Mouse (Mus musculus): ENCODE data around the gene Adgrg2. TPM values are rescaled to one million over a fixed set of nuclear protein-coding genes. Genes with fewer than 3 reads are reported as not detected.

Adgrg2 gene
- 0.10 and 0.14 TPM in 2 replicates for polyA plus RNA-seq (2012; rRNA removed)

DNA sequence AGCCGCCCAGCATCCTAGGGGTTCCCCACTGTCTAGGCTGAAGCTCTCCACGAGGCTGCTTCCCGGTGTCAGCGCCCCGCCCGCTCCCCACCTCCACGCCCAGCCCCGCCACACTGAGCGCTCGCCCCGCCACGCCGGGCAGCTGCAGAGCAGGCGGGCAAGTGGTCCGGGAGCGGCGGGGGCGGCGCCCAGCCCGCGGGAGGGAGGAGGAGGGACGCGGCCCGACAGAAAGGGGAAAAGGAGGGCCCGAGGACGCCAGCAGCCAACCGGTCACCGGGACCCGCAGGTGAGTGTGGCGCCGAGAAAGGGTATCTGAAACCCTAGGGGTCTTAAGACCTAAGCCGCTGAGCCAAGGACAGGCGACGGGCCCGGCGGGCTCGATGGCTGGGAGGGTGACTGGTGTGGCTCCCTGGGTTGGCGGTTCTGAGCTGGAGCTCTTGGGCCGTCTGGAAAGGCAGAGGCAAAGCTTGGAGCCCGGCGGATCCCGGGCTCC lies at the start of gene Adgrg2:
TSS of gene Adgrg2 (plus strand) at position 227 of the 493 bp plus-strand sequence.

GRCm38 (mm10) chrX:160502048-160503041 lies 111.9 kb downstream of the Adgrg2 start, which contains the start of gene Phka2:
Gene Phka2 (plus strand): TSS chrX:160502166.

Other genes with a start within 250 kb of the Adgrg2 start
- 9.1 and 10.3 TPM in 2 replicates for gene Phka2, start 111.5 kb downstream of the Adgrg2 start, polyA plus RNA-seq (2012; rRNA removed)